Mouse (Mus musculus) heart, postnatal 0 days (tissue): Measurements from ENCODE around the gene Syne2. TPM values are rescaled to one million over a fixed set of nuclear protein-coding genes. Genes with fewer than 3 reads are reported as not detected.

ENCODE experiments used
- ATAC-seq: fragments of 200-750 bp; cut with Nextera tagmentation; 2 replicates; pipeline ENCODE4 v1.8.0; 2017; ENCODE audit warnings: low read depth, moderate number of reproducible peaks, moderate library complexity; ENCODE audit not compliant: insufficient read depth
- DNase-seq: peaks from one replicate; pipeline ENCODE4 v3.0.0-alpha.2; 2016; ENCODE audit warnings: low spot score
- H3K27ac ChIP-seq: fragments of 300-500 bp; sonication (generic); 2 replicates; pipeline ENCODE4 v1.5.1; 2014; ENCODE audit warnings: low read depth, mild to moderate bottlenecking
- H3K27me3 ChIP-seq: fragments of 300-500 bp; sonication (generic); 2 replicates; pipeline ENCODE4 v1.6.1; 2014; ENCODE audit warnings: low read length, mixed read lengths; ENCODE audit not compliant: control insufficient read depth, insufficient read depth
- H3K36me3 ChIP-seq: fragments of 300-500 bp; sonication (generic); replicated peaks from 2 replicates; pipeline ENCODE4 v1.6.1; 2014; ENCODE audit warnings: low read length, mixed read lengths; ENCODE audit not compliant: control insufficient read depth, insufficient read depth
- H3K4me1 ChIP-seq: fragments of 300-500 bp; sonication (generic); 2 replicates; pipeline ENCODE4 v1.6.1; 2014; ENCODE audit warnings: antibody characterized with exemption; ENCODE audit not compliant: control insufficient read depth, insufficient read depth
- H3K4me2 ChIP-seq: fragments of 300-500 bp; sonication (generic); 2 replicates; pipeline ENCODE4 v1.6.1; 2014; ENCODE audit warnings: low read depth, mild to moderate bottlenecking, low read length, moderate library complexity
- H3K4me3 ChIP-seq: fragments of 300-500 bp; sonication (generic); 2 replicates; pipeline ENCODE4 v1.5.1; 2014; ENCODE audit warnings: low read depth, low read length
- H3K9ac ChIP-seq: fragments of 300-500 bp; sonication (generic); replicated peaks from 2 replicates; pipeline ENCODE4 v1.6.1; 2014; ENCODE audit warnings: low read depth, low read length, mixed read lengths
- H3K9me3 ChIP-seq: fragments of 300-500 bp; sonication (generic); replicated peaks from 2 replicates; pipeline ENCODE4 v1.6.1; 2016; ENCODE audit warnings: low read length; ENCODE audit not compliant: control insufficient read depth
- CTCF ChIP-seq: IDR thresholded peaks from 2 replicates; pipeline ENCODE4 v1.5.1; 2016; ENCODE audit warnings: antibody characterized with exemption, control low read depth, low read depth
- EP300 ChIP-seq: IDR thresholded peaks from 2 replicates; pipeline ENCODE4 v1.6.1; 2016; ENCODE audit warnings: antibody characterized with exemption, low read depth
- WGBS: fragments of 180-500 bp; shearing (Covaris S2); extraction: QIAGEN DNeasy Blood & Tissue Kit; methylation state at CpG from one replicate; pipeline ENCODE4 v1.1.7; 2014; 5-methylcytosine and 5-hydroxymethylcytosine counted together
- polyA plus RNA-seq: library from polyadenylated mRNA; unstranded; fragments of >200 nt; fragmentation: Nextera tagmentation; extraction: Ambion mirVana; gene quantifications from 2 replicates; pipeline ENCODE4 v1.2.1, GENCODE M21; 2015
- total RNA-seq: library from RNA; depleted of rRNA; stranded (reverse); fragments of >200 nt; gene quantifications from 2 replicates; pipeline ENCODE4 v1.2.3, GENCODE M21; 2014; ENCODE audit warnings: low replicate concordance

Gene Syne2
- total and polyA plus RNA-seq, 2 experiments from 2014 or later, result 22.9 to 34.7 TPM

DNA sequence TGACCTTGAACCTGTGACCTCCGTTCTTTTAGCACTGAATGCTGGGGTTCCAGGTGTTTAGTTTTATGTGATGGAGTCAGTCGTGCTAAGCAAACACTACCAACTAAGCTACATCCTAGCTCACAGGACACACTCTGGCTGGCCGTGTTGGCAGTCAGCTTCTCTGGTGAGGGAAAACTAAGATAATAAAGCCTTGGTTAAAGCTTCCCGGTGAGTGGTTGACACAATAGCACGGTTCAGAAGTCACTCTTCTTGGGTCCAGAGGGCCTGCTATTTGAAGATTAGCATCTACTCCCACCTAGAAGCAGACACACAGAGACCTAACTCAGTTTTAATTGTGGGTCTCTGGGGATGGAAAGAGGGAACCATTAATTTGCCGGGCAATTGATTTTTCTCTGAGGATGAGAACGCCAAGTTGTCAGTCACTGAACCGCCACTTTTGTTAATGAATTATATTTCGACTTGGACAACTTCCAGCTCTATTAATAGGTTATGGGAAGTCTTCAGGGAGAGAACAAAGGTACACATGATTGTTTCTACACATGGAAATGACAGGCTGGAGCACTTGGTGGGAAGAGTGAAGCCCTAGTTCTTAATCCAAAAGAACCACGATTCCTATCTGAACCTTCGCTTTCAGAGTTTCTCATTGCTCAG, 21.3 kb downstream of the Syne2 start:
- DNase-seq (no peak), ATAC-seq (no peak)
- no peak overlapping the region for H3K4me3 ChIP-seq
- 30% methylated on average over 11 of the region's 11 CpGs for WGBS
- no peak overlapping the region for H3K9ac ChIP-seq
- TF ChIP-seq CTCF (no peak), EP300 (no peak)
- H3K27me3 ChIP-seq, result no peaks in the 10 kb centered on the region
- peaks cover 22% of the 10 kb centered on the region for H3K4me1 ChIP-seq
- H3K4me2 ChIP-seq, result 0 out of 2 replicates have a peak overlapping the region, but pooled peaks have one; percentile 1
- no peaks in the 10 kb centered on the region for H3K36me3 ChIP-seq
- H3K9me3 ChIP-seq, result no peaks in the 10 kb centered on the region
- H3K27ac ChIP-seq, result peak overlapping the region; percentile 41; the same call in 1 of the 2 replicates

DNA sequence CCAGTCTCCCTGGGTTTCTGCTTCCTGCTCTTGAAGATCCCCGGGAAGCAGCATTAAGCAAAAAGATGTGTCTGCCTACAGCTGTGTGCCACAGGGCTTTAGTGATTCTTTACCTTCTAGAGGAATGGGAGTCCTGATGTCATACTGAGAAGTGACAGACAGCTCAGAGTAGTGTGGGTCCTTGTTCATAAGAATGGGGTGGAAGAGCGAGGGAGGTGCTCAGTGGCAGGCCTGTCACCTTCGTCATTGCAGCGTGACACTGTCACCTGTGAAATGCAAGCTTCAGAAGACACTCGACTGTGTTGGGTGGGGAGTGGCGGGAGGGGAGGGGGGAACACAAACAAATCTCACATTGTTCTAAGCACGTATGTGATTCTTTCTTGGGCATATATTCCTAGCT, 23.2 kb downstream of the Syne2 start:
- ATAC-seq (no peak), DNase-seq (no peak)
- TF ChIP-seq CTCF, result no peak
- TF ChIP-seq EP300, result no peak
- peaks cover 15% of the 10 kb centered on the region for H3K4me1 ChIP-seq
- no peaks in the 10 kb centered on the region for H3K27me3 ChIP-seq
- no peaks in the 10 kb centered on the region for H3K36me3 ChIP-seq
- H3K4me3 ChIP-seq, result no peak overlapping the region
- no peak overlapping the region for H3K4me2 ChIP-seq
- H3K27ac ChIP-seq, result no peak overlapping the region
- no peak overlapping the region for H3K9ac ChIP-seq
- H3K9me3 ChIP-seq, result no peaks in the 10 kb centered on the region
- WGBS, result 63% methylated on average over 7 of the region's 7 CpGs

DNA sequence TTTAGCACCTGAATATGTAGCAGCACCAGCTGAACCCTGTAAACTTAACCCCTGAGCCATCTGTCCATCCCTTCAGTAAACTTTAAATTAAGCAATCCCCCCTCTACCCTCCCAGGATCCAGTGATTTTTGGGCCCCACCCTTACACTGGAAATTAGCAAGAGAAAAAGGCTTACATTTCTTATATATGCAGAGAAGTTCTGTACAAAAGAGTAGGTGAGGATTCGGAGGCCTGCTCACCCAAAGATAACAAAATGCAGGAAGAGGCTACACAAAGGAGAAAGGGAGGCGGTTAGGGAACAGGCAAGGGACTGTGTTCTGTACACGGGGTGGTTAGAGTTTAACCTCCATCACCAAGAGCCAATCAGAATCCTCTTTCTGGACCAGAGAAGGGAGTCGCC, 26.4 kb downstream of the Syne2 start:
- Histone ChIP-seq H3K4me2 (no peak overlapping the region), H3K27me3 (no peaks in the 10 kb centered on the region), H3K4me1 (peaks cover 12% of the 10 kb centered on the region), H3K4me3 (no peak overlapping the region), H3K9me3 (no peaks in the 10 kb centered on the region), H3K9ac (no peak overlapping the region), H3K27ac (no peak overlapping the region), H3K36me3 (no peaks in the 10 kb centered on the region)
- DNase-seq (no peak), ATAC-seq (no peak)
- WGBS, result 62% methylated on average over 4 of the region's 4 CpGs
- TF ChIP-seq EP300 (no peak), CTCF (no peak)

DNA sequence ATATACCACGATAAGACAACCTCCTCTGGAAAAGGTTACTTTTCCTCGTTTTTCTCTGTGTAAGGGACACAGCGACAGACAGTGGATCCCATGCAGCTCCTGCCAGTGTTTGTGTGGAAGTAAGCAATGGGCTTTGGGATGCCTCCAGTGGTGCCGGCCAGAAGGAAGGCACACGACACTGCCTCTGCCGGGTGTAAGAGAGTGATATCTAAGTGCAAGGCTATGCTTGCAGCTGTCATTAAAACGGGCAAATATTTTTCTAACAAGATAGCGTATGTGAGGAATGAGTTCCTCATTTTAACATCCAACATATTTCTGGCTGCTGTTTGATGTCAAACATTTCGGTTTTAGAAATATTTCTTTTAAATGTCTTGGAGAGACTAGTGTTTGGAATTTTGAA, 27.1 kb downstream of the Syne2 start:
- 38% methylated on average over 9 of the region's 9 CpGs for WGBS
- Histone ChIP-seq H3K9ac (no peak overlapping the region), H3K27ac (no peak overlapping the region), H3K27me3 (no peaks in the 10 kb centered on the region), H3K4me1 (peaks cover 5% of the 10 kb centered on the region), H3K36me3 (no peaks in the 10 kb centered on the region), H3K4me3 (no peak overlapping the region), H3K9me3 (no peaks in the 10 kb centered on the region), H3K4me2 (no peak overlapping the region)
- DNase-seq (no peak), ATAC-seq (no peak)
- no peak for TF ChIP-seq EP300
- TF ChIP-seq CTCF, result no peak

DNA sequence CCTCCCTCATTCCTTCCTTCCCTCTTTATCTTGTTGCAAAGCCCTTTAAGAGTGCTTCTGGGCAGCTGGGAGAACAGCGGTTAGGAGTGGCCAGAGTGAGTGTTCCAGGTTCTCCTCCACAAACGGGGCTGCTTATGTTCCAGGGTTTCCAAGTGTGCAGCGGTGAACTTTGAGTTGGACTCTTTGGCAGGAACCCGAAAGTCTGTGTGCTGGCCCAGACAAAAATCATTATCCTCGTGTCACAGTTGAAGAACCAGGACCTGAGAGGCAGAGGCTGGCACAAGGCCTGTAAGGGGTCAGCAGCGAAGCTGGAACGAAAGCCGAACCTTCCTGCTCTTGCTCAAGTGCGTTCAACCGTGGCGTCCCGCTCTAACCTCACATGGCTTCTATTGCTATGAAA, 28.6 kb downstream of the Syne2 start:
- Histone ChIP-seq H3K9ac (no peak overlapping the region), H3K4me1 (peaks cover 4% of the 10 kb centered on the region; the same call in 1 of the 2 replicates), H3K4me2 (no peak overlapping the region), H3K36me3 (no peaks in the 10 kb centered on the region), H3K4me3 (no peak overlapping the region), H3K27ac (no peak overlapping the region), H3K27me3 (no peaks in the 10 kb centered on the region), H3K9me3 (no peaks in the 10 kb centered on the region)
- no peak for TF ChIP-seq EP300
- no peak for TF ChIP-seq CTCF
- 56% methylated on average over 12 of the region's 12 CpGs for WGBS
- ATAC-seq, result no peak
- DNase-seq, result no peak

DNA sequence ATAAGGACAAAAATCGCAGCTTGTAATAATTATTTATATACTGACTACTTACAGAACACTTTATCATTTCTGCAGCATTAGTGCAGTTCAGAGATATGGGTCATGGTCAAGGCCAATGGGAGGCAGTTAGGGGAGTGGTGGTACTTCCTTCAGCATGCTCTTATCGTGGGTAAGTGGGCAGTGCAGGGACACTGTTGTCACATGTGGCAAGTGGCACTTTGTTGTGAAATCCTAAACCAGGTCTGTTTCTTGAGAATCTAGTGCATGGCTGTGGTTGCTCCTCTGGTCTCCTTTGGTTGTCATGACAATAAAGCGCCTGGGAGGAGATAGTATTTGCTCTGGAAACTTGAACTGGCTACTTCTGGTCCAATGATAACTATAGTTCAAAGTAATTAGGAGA, 32.3 kb downstream of the Syne2 start:
- Histone ChIP-seq H3K4me3 (no peak overlapping the region), H3K27ac (no peak overlapping the region), H3K36me3 (no peaks in the 10 kb centered on the region), H3K4me1 (peaks cover 25% of the 10 kb centered on the region), H3K4me2 (no peak overlapping the region), H3K9ac (no peak overlapping the region), H3K9me3 (no peaks in the 10 kb centered on the region), H3K27me3 (no peaks in the 10 kb centered on the region)
- ATAC-seq, result no peak
- no peak for DNase-seq
- TF ChIP-seq CTCF (no peak), EP300 (no peak)
- 50% methylated on average over 3 of the region's 3 CpGs for WGBS
